Mouse (Mus musculus): ENCODE results near the gene Anapc2.

Gene Anapc2

DNA sequence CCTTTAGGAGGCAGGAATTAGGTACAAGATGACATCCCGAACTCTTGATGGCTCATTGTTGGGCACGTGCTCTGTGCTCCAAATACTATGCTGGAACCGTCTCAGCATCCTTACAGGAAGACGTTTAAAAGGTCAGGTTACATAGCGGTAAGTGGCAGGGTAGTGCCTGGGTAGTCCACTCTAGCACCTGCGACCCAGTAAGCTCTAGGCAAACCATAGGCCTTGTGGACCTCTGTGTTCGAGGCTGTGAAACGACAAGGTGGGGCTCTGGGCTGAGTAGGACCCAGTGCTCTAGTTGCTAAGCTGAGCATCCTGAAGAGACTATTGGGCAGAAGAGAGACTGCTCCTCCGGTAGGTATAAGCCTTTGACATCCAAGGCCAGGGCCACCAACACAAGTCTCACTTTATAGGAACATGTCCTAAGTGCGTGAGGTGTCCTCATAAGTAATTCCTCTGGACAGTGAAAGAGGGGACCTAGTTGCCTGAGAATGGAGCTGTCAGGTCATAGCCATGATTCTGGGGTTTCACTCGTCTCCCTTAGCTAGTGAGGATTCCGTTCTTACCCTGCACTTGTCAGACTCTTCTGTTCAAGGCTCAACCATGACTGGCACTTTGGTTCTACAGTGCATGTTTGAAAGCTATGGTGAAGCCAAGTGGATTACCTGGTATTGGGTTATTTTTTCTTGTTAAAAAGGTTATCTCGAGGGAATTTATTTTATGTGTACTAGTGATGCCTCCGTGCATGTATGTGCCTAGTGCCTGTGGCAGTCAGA is 33.5 kb downstream of the Anapc2 start:
- DNase-seq: peak; percentile 68

DNA sequence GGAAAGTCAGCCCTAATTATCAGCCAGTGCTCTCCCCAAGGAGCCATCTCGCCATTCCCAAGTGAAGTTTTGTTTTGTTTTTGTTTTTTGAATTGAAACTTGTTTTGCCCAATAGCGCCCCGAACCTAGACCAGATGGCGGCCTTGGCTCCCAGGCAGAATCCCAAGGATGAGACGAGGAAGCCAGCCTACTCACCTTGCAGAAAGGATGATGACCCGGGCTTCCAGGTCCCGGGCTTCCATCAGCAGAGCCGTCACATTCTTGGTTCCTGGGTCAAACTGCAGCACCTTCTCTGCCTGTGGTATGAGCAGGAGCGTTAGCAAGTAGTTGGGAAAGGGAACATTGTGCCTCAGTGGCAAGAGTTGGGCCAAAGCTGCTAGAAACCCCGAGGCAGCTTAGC is 37.9 kb downstream of the Anapc2 start:
- peak; percentile 71 for DNase-seq

- DNase-seq: peak; percentile 80
Observed at GRCm38 (mm10) chr2:25310969-25311368, 38.7 kb downstream of the Anapc2 start.

GRCm38 (mm10) chr2:25311491-25311891 is 39.2 kb downstream of the Anapc2 start:
- DNase-seq: peak; percentile 59

GRCm38 (mm10) chr2:25318119-25318966 is 46.1 kb downstream of the Anapc2 start:
- DNase-seq: no peak

- no peak for DNase-seq
Observed at GRCm38 (mm10) chr2:25318971-25319773, 46.9 kb downstream of the Anapc2 start, which contains the start of gene Grin1. Gene Grin1, minus strand, starts transcription at chr2:25319187.

DNA sequence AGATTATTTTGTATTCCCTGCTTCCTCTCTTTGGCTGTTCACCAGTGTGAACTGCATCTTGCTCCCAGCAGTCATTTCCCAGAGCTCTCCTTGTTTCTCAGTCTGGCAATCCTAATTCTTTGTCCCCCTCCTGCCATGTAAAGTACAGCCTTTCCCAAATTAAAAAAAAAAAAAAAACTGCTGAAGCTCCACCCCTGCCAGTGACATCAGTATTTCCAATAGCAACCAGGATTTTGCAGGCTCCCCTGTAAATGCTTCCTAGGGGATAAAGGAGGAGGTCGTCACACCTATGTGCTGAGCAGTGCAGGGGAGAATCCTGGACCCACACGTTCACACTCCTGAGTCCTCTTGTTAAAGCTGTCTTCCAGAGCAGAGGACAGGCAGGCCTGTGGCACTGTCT is 47.8 kb downstream of the Anapc2 start:
- no peak for DNase-seq

- no peak for DNase-seq
Observed at GRCm38 (mm10) chr2:25326036-25326435, 53.8 kb downstream of the Anapc2 start.

DNA sequence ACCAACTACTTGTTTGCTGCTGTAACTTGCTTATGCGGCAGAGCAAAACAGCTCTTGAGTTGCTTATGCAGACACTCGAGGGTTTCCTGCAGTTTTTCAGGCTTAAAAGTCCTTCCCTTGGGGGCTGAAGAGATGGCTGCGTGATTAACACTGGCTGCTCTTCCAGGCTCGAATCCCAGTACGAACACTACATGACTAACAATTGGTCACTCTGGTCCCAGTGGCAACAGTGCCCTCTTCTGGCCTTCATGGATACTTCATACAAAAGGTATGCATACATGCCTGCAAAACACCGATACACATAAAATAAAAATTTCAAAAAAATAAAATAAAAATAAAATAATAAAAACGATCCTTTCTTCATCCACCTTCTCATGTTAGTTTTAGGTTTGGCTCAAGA is 56.2 kb downstream of the Anapc2 start:
- no peak for DNase-seq

- DNase-seq: peak; percentile 83
Observed at GRCm38 (mm10) chr2:25331470-25331869, 59.2 kb downstream of the Anapc2 start.

DNA sequence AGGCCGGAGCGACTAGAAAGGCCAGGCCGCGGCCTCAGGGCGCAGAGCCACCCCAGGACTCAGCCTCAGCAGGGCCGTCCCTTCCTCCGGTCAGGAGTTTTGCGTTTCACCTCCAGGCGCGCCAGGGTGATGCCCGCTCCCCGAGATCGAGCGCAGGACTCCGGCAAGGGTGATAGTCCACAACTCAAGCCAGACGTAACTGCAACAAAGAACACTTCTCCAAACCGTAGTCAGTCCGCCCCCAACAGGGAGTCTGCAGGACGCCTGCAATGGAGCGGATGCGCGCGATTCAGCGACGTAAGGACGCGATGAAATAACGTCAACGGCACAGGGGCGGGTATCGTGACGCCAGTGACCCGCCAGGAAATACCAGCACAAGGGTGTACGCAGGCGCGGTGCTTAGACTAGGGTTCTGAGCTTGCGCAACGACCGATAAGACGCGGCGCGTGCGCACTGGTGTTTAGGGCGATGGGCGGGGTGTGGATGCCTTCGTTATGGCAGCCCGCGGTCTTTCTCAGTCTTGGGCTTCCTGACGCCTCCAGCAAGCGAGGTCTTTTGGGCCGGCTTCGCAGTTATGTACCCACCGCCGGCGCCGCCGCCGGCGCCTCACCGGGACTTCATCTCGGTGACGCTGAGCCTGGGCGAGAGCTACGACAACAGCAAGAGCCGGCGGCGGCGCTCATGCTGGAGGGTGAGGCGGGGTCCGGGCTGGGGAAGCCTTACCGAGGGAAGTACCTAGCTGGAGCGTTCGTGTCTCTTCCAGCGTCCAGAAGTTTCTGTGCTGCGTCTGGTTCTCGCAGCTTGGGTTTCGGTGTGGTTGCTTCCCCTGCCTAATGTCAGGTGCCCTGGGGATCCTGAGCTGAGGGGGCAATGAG is 60.2 kb downstream of the Anapc2 start, which contains the start of gene Man1b1:
Gene Man1b1, plus strand, starts transcription at position 53 of the 875 bp plus-strand sequence.
- DNase-seq: peak; percentile 100

GRCm38 (mm10) chr2:25333569-25333968 is 61.3 kb downstream of the Anapc2 start:
- DNase-seq: peak; percentile 89
